In the genomic region with DNA sequence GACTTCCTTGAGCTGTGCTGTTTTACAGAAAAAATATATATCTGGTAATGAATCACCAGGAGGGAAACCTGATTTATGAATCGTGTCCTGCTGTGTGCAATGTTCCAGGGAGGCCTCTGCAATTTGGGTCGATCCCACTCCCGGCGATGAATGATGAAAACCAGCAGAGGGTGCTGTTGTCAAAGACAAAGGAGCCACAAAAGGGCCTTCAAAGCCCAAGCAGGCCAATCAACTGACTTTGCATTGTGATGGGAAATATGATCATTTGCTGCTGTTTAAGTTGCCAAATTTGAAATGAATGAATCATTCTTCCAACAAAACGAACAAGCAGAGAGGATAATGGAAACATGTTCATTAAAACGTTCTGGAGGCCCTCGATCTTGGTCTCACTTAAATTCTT, we compare ENCODE assay signal across 8 mouse cellular contexts. TPM values are rescaled to one million over a fixed set of nuclear protein-coding genes. Genes with fewer than 3 reads are reported as not detected.
A peak's percentile ranks its signal among the peaks of the same experiment; 100 is the strongest.
DNase-seq lines count a peak whose midpoint lies in the region; ATAC-seq and TF ChIP-seq lines count a peak whose summit lies in the region.
"Had no signal": no experiment of that assay in that cellular context is flagged by ENCODE, and none has a peak within 500 bp of the region (broad histone marks: within the 10 kb centered on the region; RNA-seq: fewer than 3 reads in every experiment).

No protein-coding gene starts in this region.

- no peak overlapping the region for H3K9ac ChIP-seq in liver, embryonic 14.5 days (replicated peaks)
- H3K9ac ChIP-seq: heart, embryonic 15.5 days had no signal

- H3K36me3 ChIP-seq in embryonic facial prominence, embryonic 10.5 days (replicated peaks), result no peaks in the 10 kb centered on the region
- H3K36me3 ChIP-seq in liver, embryonic 14.5 days (replicated peaks; ENCODE audit: control insufficient read depth, insufficient read depth, low read depth), result no peaks in the 10 kb centered on the region
- H3K36me3 ChIP-seq: heart, embryonic 15.5 days had no signal

- H3K4me3 ChIP-seq in embryonic facial prominence, embryonic 10.5 days, result no peak overlapping the region
- H3K4me3 ChIP-seq in liver, embryonic 14.5 days (ENCODE audit: insufficient read depth in 1 of 2, low read depth in 2 of 2, low read length in 2 of 2), result no peak overlapping the region
- H3K4me3 ChIP-seq: heart, embryonic 15.5 days had no signal

- no peaks in the 10 kb centered on the region; the same call in 1 of the 2 replicates for H3K27me3 ChIP-seq in embryonic facial prominence, embryonic 10.5 days (replicated peaks; ENCODE audit: low read depth, poor library complexity, severe bottlenecking)
- no peaks in the 10 kb centered on the region for H3K27me3 ChIP-seq in liver, embryonic 14.5 days (ENCODE audit: control insufficient read depth, insufficient read depth, low read length)
- H3K27me3 ChIP-seq: heart, embryonic 15.5 days had no signal

- no peaks in the 10 kb centered on the region for H3K4me1 ChIP-seq in embryonic facial prominence, embryonic 10.5 days
- H3K4me1 ChIP-seq in liver, embryonic 14.5 days (replicated peaks; ENCODE audit: control insufficient read depth in 2 of 2, insufficient read depth in 2 of 2, low read length in 1 of 2), result no peaks in the 10 kb centered on the region
- H3K4me1 ChIP-seq: heart, embryonic 15.5 days had no signal

- no peak for ATAC-seq in liver, embryonic 14.5 days (ENCODE audit: insufficient read depth)

- TF ChIP-seq CTCF in liver, embryonic 14.5 days (IDR thresholded peaks at IDR 0.05; ENCODE audit: low read depth), result peak; percentile 56

- DNase-seq in 3T3-L1 (ENCODE audit: low read depth, low spot score) (peak; percentile 67), A20 (ENCODE audit: low read depth, low spot score) (peak; percentile 41)
- peak; percentile 44 for DNase-seq in adrenal gland, postnatal 14 days
- DNase-seq in embryonic facial prominence, embryonic 10.5 days (ENCODE audit: low spot score), result peak; percentile 49
- DNase-seq in kidney, adult 9 months, result peak; percentile 40
- DNase-seq in liver, embryonic 14.5 days (ENCODE audit: low read depth in 3 of 3, low spot score in 3 of 3), result no peak
- DNase-seq in right cerebral cortex, adult 18-20 months, result peak; percentile 62

- H3K9me3 ChIP-seq in embryonic facial prominence, embryonic 10.5 days, result no peaks in the 10 kb centered on the region
- H3K9me3 ChIP-seq in liver, embryonic 14.5 days (ENCODE audit: control insufficient read depth, low read length), result no peaks in the 10 kb centered on the region
- H3K9me3 ChIP-seq: heart, embryonic 15.5 days had no signal

- H3K27ac ChIP-seq in embryonic facial prominence, embryonic 10.5 days (replicated peaks), result no peak overlapping the region
- H3K27ac ChIP-seq in liver, embryonic 14.5 days, result no peak overlapping the region
- H3K27ac ChIP-seq: heart, embryonic 15.5 days had no signal

- whole genome bisulfite sequencing in embryonic facial prominence, embryonic 10.5 days, result 21% methylated on average over 7 of the region's 7 CpGs
- 21% methylated on average over 7 of the region's 7 CpGs for WGBS in liver, embryonic 14.5 days (ENCODE audit: insufficient replicate concordance)

- no peak overlapping the region for H3K4me2 ChIP-seq in liver, embryonic 14.5 days (ENCODE audit: low read depth)
- H3K4me2 ChIP-seq: heart, embryonic 15.5 days had no signal

- TF ChIP-seq EP300 in liver, embryonic 14.5 days (IDR thresholded peaks at IDR 0.05; ENCODE audit: low read depth), result no peak

RNA-seq across cellular contexts. Expression of a gene that starts 55.0 kb away (rescaled TPM):
- total RNA-seq in adrenal gland, postnatal 14 days (2021), result 0.67 and 1.5 TPM in 2 replicates
- 0.23 and 0.44 TPM in 2 replicates for polyA plus RNA-seq in embryonic facial prominence, embryonic 10.5 days (2016; fragmentation: Nextera tagmentation; extraction: Ambion mirVana)
- polyA plus RNA-seq in liver, embryonic 14.5 days (2012; rRNA removed), result not detected in 2 replicates
- not detected in 2 replicates for polyA plus RNA-seq in liver, embryonic 14.5 days (2014; fragmentation: Nextera tagmentation; extraction: Ambion mirVana)

Comparison
In these comparisons a context has a peak if more than half of its experiments do, and no peak if none do; other contexts are left out.
1. DNase-seq: peak in 3T3-L1 (single experiment), A20 (single experiment), adrenal gland, postnatal 14 days (single experiment), embryonic facial prominence, embryonic 10.5 days (single experiment), kidney, adult 9 months (single experiment) and right cerebral cortex, adult 18-20 months (single experiment); none in liver, embryonic 14.5 days (0 of 3).